Mouse (Mus musculus) myocyte (in vitro differentiated cells): ENCODE data around the gene Cep57l1.
A peak's percentile ranks its signal among the peaks of the same experiment; 100 is the strongest.

Experiments used
- CEBPB ChIP-seq: IDR thresholded peaks from 2 replicates; pipeline ENCODE4 v1.6.1; 2011; ENCODE audit warnings: mild to moderate bottlenecking, moderate library complexity; ENCODE audit not compliant: poor library complexity, insufficient read depth, severe bottlenecking
- E2F4 ChIP-seq: IDR thresholded peaks from one replicate; pipeline ENCODE4 v1.6.1; 2011; ENCODE audit warnings: mild to moderate bottlenecking, control low read depth, moderate library complexity; ENCODE audit not compliant: insufficient read depth
- MAX ChIP-seq: IDR thresholded peaks from one replicate; pipeline ENCODE4 v1.6.1; 2011; ENCODE audit warnings: low read depth, mild to moderate bottlenecking, control low read depth
- MYOD1 ChIP-seq, 3 experiments: IDR thresholded peaks; one replicate each; pipeline ENCODE4 v1.6.1; 2011; ENCODE audit warnings: control low read depth in 2 of 3, low read depth in 2 of 3, mild to moderate bottlenecking in 2 of 3, moderate library complexity in 1 of 3; ENCODE audit not compliant: insufficient read length in 2 of 3, control insufficient read depth in 1 of 3
- POLR2A ChIP-seq: IDR thresholded peaks from one replicate; pipeline ENCODE4 v1.6.1; 2011; ENCODE audit warnings: low read depth, mild to moderate bottlenecking, control low read depth, moderate library complexity; ENCODE audit not compliant: insufficient read length
- POLR2AphosphoS2 ChIP-seq: IDR thresholded peaks from one replicate; pipeline ENCODE4 v1.6.1; 2011; ENCODE audit warnings: low read depth, control low read depth; ENCODE audit not compliant: insufficient read length
- REST ChIP-seq: IDR thresholded peaks from one replicate; pipeline ENCODE4 v1.6.1; 2011; ENCODE audit warnings: mild to moderate bottlenecking, control low read depth, moderate library complexity; ENCODE audit not compliant: insufficient read depth, insufficient read length
- SRF ChIP-seq: IDR thresholded peaks from one replicate; pipeline ENCODE4 v1.6.1; 2011; ENCODE audit warnings: low read depth; ENCODE audit not compliant: control insufficient read depth, insufficient read length
- TCF3 ChIP-seq: IDR thresholded peaks from one replicate; pipeline ENCODE4 v1.6.1; 2011; ENCODE audit warnings: low read depth, control low read depth; ENCODE audit not compliant: insufficient read length
- USF1 ChIP-seq: IDR thresholded peaks from one replicate; pipeline ENCODE4 v1.6.1; 2011; ENCODE audit warnings: low read depth, mild to moderate bottlenecking, control low read depth, moderate library complexity

DNA sequence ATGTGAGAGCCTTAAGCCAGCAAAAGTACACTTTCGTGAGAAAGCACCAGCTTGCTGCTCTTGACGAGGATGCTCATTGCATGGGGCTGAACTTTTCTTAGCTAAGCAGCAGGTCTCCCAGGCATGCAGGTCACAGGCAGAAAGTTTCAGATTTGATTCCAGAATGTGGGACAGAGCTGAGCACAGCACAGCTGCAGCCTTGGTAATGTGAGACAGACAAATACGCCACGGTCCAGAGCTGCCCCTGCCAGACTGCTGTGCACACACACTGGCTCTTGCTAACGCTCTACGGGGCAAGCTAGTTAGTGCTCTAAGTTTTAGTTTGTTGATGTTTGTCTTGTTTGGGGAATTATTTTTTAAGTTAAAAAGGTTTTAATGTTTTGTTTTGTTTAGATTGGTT lies 22.5 kb upstream of the Cep57l1 start:
- TF ChIP-seq POLR2A (no peak), MYOD1 (IDR thresholded peaks at IDR 0.05; ENCODE audit: control insufficient read depth in 1 of 3, insufficient read length in 2 of 3, low read depth in 2 of 3) (peak; percentile 3 to 85 (median 78)), MAX (no peak), E2F4 (no peak), REST (no peak), USF1 (no peak), CEBPB (no peak), POLR2AphosphoS2 (no peak), SRF (no peak), TCF3 (no peak)
